Mouse (Mus musculus): ENCODE measurements at regions not wholly inside any gene's neighbourhood (a gene's known extent, or its start where the extent isn't known, plus 50 kb on each side); places are given as distances from the start of the nearest gene placed in this dataset.

GRCm38 (mm10) chr12:78066024-78066423 is 128.0 kb upstream of the Gm6657 start:
- Histone ChIP-seq H3K27me3 (replicated peaks; ENCODE audit: control insufficient read depth, insufficient read depth, low read length) (no peaks in the 10 kb centered on the region), H3K4me3 (ENCODE audit: insufficient read depth, low read depth, low read length) (no peak overlapping the region), H3K4me1 (ENCODE audit: control insufficient read depth, insufficient read depth, low read length) (no peaks in the 10 kb centered on the region), H3K27ac (ENCODE audit: insufficient read depth, low read depth, low read length) (no peak overlapping the region), H3K36me3 (ENCODE audit: control insufficient read depth, insufficient read depth, low read length) (no peaks in the 10 kb centered on the region)
- no peak for TF ChIP-seq POLR2A (IDR thresholded peaks at IDR 0.05; ENCODE audit: low read depth, low read length)
- no peak for TF ChIP-seq CTCF (conservative IDR thresholded peaks at IDR 0.05; ENCODE audit: insufficient read depth, insufficient read length, low read depth, low read length)
- 89% methylated on average over 6 of the region's 6 CpGs for WGBS
- no peak for DNase-seq

GRCm38 (mm10) chr12:78072935-78073334 is 121.1 kb upstream of the Gm6657 start:
- Histone ChIP-seq H3K4me3 (ENCODE audit: insufficient read depth, low read depth, low read length) (no peak overlapping the region), H3K4me1 (ENCODE audit: control insufficient read depth, insufficient read depth, low read length) (no peaks in the 10 kb centered on the region), H3K36me3 (ENCODE audit: control insufficient read depth, insufficient read depth, low read length) (no peaks in the 10 kb centered on the region), H3K27me3 (replicated peaks; ENCODE audit: control insufficient read depth, insufficient read depth, low read length) (no peaks in the 10 kb centered on the region), H3K27ac (ENCODE audit: insufficient read depth, low read depth, low read length) (no peak overlapping the region)
- 78% methylated on average over 9 of the region's 9 CpGs for WGBS
- TF ChIP-seq CTCF (conservative IDR thresholded peaks at IDR 0.05; ENCODE audit: insufficient read depth, insufficient read length, low read depth, low read length) = no peak
- TF ChIP-seq POLR2A (IDR thresholded peaks at IDR 0.05; ENCODE audit: low read depth, low read length) = no peak
- DNase-seq = no peak

- Histone ChIP-seq H3K27ac (ENCODE audit: insufficient read depth, low read depth, low read length) (no peak overlapping the region), H3K4me3 (ENCODE audit: insufficient read depth, low read depth, low read length) (no peak overlapping the region), H3K27me3 (replicated peaks; ENCODE audit: control insufficient read depth, insufficient read depth, low read length) (no peaks in the 10 kb centered on the region), H3K4me1 (ENCODE audit: control insufficient read depth, insufficient read depth, low read length) (no peaks in the 10 kb centered on the region), H3K36me3 (ENCODE audit: control insufficient read depth, insufficient read depth, low read length) (no peaks in the 10 kb centered on the region)
- no peak for DNase-seq
- 93% methylated on average over 8 of the region's 8 CpGs for WGBS
- TF ChIP-seq POLR2A (IDR thresholded peaks at IDR 0.05; ENCODE audit: low read depth, low read length) (no peak), CTCF (conservative IDR thresholded peaks at IDR 0.05; ENCODE audit: insufficient read depth, insufficient read length, low read depth, low read length) (no peak)
These were observed 119.7 kb upstream of the Gm6657 start for GRCm38 (mm10) chr12:78074290-78074802.

- no peak for DNase-seq
- no peaks in the 10 kb centered on the region for H3K4me1 ChIP-seq (ENCODE audit: control insufficient read depth, insufficient read depth, low read length)
- no peak for TF ChIP-seq POLR2A (IDR thresholded peaks at IDR 0.05; ENCODE audit: low read depth, low read length)
- TF ChIP-seq CTCF (conservative IDR thresholded peaks at IDR 0.05; ENCODE audit: insufficient read depth, insufficient read length, low read depth, low read length) = no peak
- no peak overlapping the region for H3K27ac ChIP-seq (ENCODE audit: insufficient read depth, low read depth, low read length)
- no peak overlapping the region for H3K4me3 ChIP-seq (ENCODE audit: insufficient read depth, low read depth, low read length)
- no peaks in the 10 kb centered on the region for H3K36me3 ChIP-seq (ENCODE audit: control insufficient read depth, insufficient read depth, low read length)
- WGBS = 62% methylated on average over 5 of the region's 5 CpGs
- no peaks in the 10 kb centered on the region for H3K27me3 ChIP-seq (replicated peaks; ENCODE audit: control insufficient read depth, insufficient read depth, low read length)
These were observed 116.8 kb upstream of the Gm6657 start for GRCm38 (mm10) chr12:78077285-78077684.

GRCm38 (mm10) chr12:78082163-78082562 is 111.9 kb upstream of the Gm6657 start:
- TF ChIP-seq CTCF (conservative IDR thresholded peaks at IDR 0.05; ENCODE audit: insufficient read depth, insufficient read length, low read depth, low read length) (no peak), POLR2A (IDR thresholded peaks at IDR 0.05; ENCODE audit: low read depth, low read length) (no peak)
- Histone ChIP-seq H3K27ac (ENCODE audit: insufficient read depth, low read depth, low read length) (no peak overlapping the region), H3K36me3 (ENCODE audit: control insufficient read depth, insufficient read depth, low read length) (no peaks in the 10 kb centered on the region), H3K27me3 (replicated peaks; ENCODE audit: control insufficient read depth, insufficient read depth, low read length) (no peaks in the 10 kb centered on the region), H3K4me3 (ENCODE audit: insufficient read depth, low read depth, low read length) (no peak overlapping the region), H3K4me1 (ENCODE audit: control insufficient read depth, insufficient read depth, low read length) (no peaks in the 10 kb centered on the region)
- DNase-seq = no peak
- WGBS = 83% methylated on average over 1 of the region's 1 CpGs

GRCm38 (mm10) chr12:78086016-78086415 is 108.0 kb upstream of the Gm6657 start:
- peaks cover 6% of the 10 kb centered on the region; the same call in 1 of the 2 replicates for H3K4me1 ChIP-seq (ENCODE audit: control insufficient read depth, insufficient read depth, low read length)
- DNase-seq = no peak
- 88% methylated on average over 5 of the region's 5 CpGs for WGBS

GRCm38 (mm10) chr12:78087921-78088320 is 106.1 kb upstream of the Gm6657 start:
- no peak overlapping the region for H3K4me3 ChIP-seq (ENCODE audit: insufficient read depth, low read depth, low read length)
- no peak for DNase-seq
- no peaks in the 10 kb centered on the region for H3K36me3 ChIP-seq (ENCODE audit: control insufficient read depth, insufficient read depth, low read length)
- WGBS = 57% methylated on average over 1 of the region's 1 CpGs
- H3K27ac ChIP-seq (ENCODE audit: insufficient read depth, low read depth, low read length) = no peak overlapping the region
- H3K4me1 ChIP-seq (ENCODE audit: control insufficient read depth, insufficient read depth, low read length) = peaks cover 8% of the 10 kb centered on the region; the same call in 1 of the 2 replicates
- TF ChIP-seq POLR2A (IDR thresholded peaks at IDR 0.05; ENCODE audit: low read depth, low read length) (no peak), CTCF (conservative IDR thresholded peaks at IDR 0.05; ENCODE audit: insufficient read depth, insufficient read length, low read depth, low read length) (no peak)
- no peaks in the 10 kb centered on the region for H3K27me3 ChIP-seq (replicated peaks; ENCODE audit: control insufficient read depth, insufficient read depth, low read length)

More at GRCm38 (mm10) chr12:78086016-78086415, 108.0 kb upstream of the Gm6657 start:
- Histone ChIP-seq H3K27me3 (replicated peaks; ENCODE audit: control insufficient read depth, insufficient read depth, low read length) (no peaks in the 10 kb centered on the region), H3K36me3 (ENCODE audit: control insufficient read depth, insufficient read depth, low read length) (no peaks in the 10 kb centered on the region), H3K27ac (ENCODE audit: insufficient read depth, low read depth, low read length) (no peak overlapping the region), H3K4me3 (ENCODE audit: insufficient read depth, low read depth, low read length) (no peak overlapping the region)
- no peak for TF ChIP-seq CTCF (conservative IDR thresholded peaks at IDR 0.05; ENCODE audit: insufficient read depth, insufficient read length, low read depth, low read length)
